Mouse (Mus musculus) liver, adult (tissue): ENCODE results near the gene Rflna.

ENCODE experiments used
- GATA4 ChIP-seq: IDR thresholded peaks from 2 replicates; pipeline ENCODE4 v1.6.1; 2014; ENCODE audit warnings: mild to moderate bottlenecking, low read length; ENCODE audit not compliant: insufficient replicate concordance

The Rflna gene

DNA sequence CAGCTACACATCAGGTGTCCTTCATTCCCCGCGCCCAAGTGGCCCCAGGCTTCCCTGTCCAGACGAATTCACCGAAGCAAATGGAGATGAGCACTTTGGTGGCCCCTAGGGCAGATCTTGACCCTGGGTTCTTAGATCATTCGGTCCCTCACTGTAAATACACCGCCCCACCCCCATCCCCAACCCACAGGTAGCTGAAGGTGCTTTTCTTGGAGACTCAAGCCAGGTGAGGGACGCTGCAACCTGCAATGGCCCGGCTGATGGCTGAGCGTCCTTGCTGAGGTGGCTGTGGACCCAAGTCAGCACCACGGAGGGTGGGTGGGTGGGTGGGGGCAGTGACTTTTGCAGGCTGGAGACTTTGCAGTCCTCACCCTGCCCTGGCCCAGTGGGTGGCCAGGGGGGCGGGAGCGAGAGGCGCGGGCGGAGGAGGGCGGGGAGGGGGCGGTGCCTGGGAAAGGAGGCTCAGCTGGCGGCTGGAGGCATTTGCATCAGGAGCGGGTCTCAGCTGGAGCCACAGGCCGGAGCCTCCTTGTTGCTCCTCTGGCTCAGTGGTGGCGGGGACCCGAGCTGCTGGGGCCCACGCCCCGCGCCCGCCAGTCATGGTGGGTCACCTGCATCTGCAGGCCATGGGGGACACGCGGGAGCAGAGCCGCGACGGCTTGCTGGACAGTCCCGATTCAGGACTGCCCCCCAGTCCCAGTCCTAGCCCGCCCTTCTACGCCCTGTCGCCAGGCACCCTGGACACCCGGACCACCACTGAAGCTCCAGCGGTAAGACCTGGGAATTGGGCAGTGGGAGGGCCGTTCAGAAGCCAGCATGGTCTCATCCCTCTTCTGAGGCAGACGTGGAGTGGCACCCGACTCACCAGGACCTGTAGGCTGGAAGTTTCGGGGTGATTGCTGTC is at the start of gene Rflna:
Rflna (plus strand) TSS at position 253 of the 904 bp plus-strand sequence.
- no peak for TF ChIP-seq GATA4

DNA sequence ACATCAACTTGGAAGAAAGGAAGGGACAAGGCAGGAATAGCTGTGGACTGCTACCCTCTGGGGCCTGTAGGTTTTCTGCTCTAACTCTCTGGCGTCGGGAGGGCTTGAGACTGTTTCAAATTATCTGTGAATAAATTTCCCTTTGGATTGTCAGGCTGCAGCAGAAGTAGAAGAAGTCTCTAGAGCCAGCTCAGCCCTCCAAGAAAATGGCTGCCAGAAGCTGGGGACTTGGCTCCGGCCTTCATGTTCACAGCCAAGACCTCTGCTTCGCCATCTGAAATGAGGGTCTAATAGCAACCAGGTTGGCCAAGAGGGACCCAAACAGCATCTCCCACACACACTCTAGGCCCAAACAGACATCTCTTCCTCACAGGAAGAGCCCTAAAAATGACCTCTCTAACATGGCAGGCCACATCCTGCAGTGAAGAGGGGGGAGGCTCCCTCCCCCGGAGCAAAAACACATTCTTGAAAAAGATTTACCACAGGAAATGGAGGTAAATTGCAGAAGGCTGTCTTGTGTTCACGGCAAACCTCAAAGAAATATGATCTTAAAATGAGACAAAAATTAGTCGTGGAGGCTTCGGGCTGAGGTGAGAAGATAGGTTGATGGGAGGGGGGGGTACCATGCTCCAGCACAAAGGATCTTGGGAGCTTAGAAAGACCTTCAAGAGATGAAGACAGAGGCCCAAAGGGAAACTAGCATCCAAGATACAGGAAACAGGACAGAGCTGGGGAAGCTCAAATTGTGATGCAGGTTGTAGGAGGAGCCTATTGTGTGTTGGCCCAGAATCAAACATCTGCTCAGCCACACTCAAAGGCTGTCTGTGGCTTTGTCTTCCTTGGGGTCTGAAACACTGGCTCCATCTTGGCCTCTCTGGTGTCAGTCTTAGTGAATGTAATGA is 48.4 kb upstream of the Rflna start:
- no peak for TF ChIP-seq GATA4

DNA sequence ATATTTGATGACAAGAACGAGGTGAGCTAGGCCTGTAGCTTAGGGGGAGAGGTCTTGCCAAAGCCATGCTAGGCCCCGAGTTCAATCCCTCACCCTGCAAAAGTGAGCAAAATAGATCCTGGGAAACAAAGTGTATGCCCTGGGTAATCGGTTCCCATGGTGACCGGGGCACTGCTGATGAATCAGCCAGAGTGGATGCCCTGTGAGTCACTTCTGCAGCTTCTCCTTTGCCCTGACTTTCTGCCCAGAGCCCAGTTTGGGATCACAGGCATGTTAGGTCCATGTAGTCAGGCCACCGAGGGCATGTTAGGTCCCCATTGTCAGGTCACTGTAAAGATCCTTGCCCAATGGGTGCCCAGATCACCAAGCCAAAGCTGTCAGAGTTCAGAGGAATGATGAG is 45.5 kb upstream of the Rflna start:
- TF ChIP-seq GATA4: no peak

GRCm38 (mm10) chr5:124959099-124959498 is 43.9 kb upstream of the Rflna start:
- no peak for TF ChIP-seq GATA4

DNA sequence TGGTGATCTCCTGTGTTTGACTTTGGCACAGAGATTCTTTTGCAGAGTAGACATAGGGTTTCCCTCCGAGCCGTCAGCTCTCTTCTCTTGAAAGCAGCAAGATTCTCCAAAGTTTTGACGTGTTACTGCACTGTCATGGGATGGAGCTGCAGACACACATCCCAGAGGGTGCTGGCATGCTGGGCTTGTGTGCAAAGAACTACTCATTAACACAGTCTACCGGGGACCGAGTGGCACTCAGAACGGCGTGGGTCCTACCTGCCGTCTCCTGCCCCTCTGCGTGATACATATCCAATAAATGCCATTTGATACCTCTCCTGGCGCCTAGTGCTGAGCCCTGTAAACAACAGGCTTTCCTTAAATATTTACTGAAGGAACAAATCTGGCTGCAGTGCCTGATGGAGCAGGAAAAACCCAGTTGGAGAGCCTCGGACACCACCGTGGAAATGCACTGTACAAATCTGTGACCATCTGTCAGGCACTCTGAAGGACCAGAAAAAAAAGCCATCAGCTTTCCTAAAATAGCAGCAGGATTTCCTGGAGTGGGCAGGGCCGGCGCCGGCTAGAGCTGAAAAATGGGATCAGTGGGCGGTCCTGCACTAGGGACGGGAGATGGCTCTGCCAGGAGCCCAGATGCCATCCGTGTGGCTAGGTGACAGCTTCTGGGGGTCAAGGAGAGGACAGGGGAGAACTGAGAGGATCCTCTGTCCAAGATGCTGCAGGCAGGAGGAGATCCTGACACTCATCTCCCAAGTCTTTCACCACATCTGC is 42.7 kb upstream of the Rflna start:
- TF ChIP-seq GATA4: peak; percentile 57; the same call in 1 of the 2 replicates

DNA sequence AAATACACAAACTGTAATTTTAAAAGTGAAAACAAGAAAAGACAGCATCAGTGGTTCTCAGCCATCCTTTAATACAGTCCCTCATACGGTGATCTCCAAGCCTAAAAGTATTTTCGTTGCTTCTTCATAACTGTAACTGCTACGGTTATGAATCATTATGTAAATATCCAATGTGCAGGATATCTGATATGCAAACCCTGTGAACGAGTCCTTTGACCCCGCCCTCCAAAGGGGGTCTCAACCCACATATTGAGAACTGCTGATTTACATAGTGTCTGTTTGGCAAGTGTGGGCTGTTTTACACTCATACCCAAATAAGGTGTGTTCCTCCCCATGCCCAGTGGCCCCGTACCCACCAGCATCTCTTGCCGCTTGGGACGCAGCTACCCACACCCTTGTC is 41.6 kb upstream of the Rflna start:
- TF ChIP-seq GATA4: no peak

DNA sequence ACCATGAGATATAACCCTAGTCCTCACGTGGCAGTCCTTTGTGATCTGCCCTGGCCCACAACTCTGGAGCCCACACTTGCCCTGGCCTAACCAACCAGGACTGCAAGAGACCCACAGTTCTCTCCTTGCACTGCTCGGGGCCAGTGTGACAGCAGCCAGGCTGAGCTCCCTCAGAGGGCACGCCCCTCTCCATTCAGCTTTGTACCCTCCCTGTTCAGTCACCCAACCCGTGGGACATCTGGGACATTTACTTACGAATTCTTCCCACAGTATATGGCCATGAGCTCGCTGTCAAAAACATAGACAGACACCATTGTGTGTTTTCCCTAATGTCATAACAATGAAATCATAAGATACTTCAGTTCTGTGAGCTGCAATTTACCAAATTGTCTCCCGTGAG is 40.3 kb upstream of the Rflna start:
- no peak for TF ChIP-seq GATA4

- TF ChIP-seq GATA4: no peak
Observed at GRCm38 (mm10) chr5:124963806-124964672, 39.0 kb upstream of the Rflna start.

GRCm38 (mm10) chr5:124966622-124967332 is 36.2 kb upstream of the Rflna start:
- TF ChIP-seq GATA4: no peak

- no peak for TF ChIP-seq GATA4
Observed at GRCm38 (mm10) chr5:124969790-124970189, 33.2 kb upstream of the Rflna start.

DNA sequence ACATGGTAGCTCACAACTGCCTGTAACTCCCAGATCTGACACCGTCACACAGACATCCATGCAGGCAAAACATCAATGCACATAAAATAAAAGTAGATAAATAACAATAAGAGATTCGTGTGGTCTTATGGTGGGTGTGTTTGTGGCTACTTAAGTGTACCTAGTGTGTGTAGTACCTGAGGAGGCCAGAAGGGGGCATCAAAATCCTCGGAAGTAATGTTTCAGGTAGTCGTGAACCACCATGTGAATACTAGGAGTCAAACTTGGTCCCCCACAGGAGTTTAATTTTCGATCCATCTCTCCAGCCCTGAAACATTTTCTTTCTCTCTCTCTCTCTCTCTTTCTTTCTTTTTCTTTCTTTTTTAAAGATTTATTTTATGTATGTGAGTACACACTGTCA is 16.8 kb upstream of the Rflna start:
- TF ChIP-seq GATA4: no peak

DNA sequence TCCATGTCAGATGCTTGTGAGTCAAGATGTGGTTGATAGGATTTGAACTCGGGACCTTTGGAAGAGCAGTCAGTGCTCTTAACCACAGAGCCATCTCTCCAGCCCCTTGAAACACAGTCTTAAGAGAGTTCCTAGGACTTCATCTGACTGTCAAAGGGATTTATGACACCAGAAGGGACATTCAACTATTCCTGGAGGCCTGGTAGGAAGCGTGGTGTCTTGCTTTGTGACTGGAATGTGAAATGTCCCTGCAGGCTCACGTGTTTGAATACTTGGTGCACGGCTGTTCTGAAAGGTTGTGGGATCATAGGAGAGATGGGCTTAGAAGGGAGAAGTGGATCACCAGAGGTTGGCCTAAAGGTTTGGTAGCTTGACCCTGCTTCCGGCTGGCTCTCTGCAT is 16.4 kb upstream of the Rflna start:
- no peak for TF ChIP-seq GATA4

DNA sequence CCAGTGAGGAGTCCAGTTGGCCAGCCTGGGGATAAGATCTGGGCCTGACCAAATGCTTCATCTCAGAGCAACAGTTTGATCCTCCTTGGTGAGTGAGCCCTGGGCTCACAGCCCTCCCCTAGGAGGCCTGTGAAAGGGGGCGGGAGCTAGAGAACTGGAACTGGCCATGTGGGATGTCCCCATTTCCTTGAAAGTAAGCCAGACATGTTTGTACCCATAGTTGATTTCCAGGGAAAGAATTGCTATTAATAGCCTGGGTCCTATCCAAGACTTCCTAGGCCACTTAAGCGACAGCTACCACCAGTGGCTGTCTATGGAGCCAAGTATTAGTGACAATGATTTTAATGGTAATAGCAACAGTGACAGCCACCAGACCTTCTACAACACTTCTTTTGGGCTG is 13.3 kb upstream of the Rflna start:
- no peak for TF ChIP-seq GATA4

- TF ChIP-seq GATA4: no peak
Observed at GRCm38 (mm10) chr5:124992323-124992722, 10.7 kb upstream of the Rflna start.
